Mouse (Mus musculus): ENCODE data around the gene Adra1b. TPM values are rescaled to one million over a fixed set of nuclear protein-coding genes. Genes with fewer than 3 reads are reported as not detected.

Gene Adra1b
- polyA plus RNA-seq, 2 experiments = 0.99 to 2.3 TPM

DNA sequence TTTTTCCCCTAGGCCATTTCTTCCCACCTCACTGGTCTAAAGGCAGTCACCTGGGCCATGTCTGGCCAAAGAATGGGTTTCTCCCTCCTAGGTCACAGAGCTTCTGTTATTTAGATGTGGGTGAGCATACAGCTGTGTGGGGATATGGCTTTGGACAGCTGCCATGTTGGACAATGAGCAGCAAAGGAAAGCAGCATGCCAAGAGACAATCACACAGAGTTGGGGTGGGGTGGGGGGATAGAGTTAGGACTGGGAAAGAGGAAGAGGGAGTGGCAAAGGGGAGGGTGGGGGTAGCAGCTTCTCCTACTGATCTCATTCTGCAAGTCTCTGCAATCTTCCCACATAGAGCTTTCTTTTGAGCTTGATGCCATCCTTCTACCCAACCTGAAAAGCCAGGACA is 13.4 kb downstream of the Adra1b start:
- H3K9ac ChIP-seq (ENCODE audit: low read depth, low read length, severe bottlenecking) = no peak overlapping the region
- H3K4me3 ChIP-seq (replicated peaks; ENCODE audit: low read length) = no peak overlapping the region
- no peak overlapping the region for H3K4me2 ChIP-seq (replicated peaks; ENCODE audit: low read depth, low read length, severe bottlenecking)
- no peak for TF ChIP-seq POLR2A (IDR thresholded peaks at IDR 0.05; ENCODE audit: borderline replicate concordance, extremely low read depth, insufficient read depth, insufficient read length)
- H3K9me3 ChIP-seq (ENCODE audit: control insufficient read depth, low read length) = no peaks in the 10 kb centered on the region
- no peaks in the 10 kb centered on the region for H3K4me1 ChIP-seq (ENCODE audit: control insufficient read depth, insufficient read depth, low read length)
- DNase-seq (ENCODE audit: low spot score) (no peak), ATAC-seq (ENCODE audit: low FRiP score, low read depth) (no peak)
- no peak overlapping the region for H3K27ac ChIP-seq (replicated peaks; ENCODE audit: low read depth, low read length)
- H3K27me3 ChIP-seq (ENCODE audit: control insufficient read depth, insufficient read depth, low read length) = no peaks in the 10 kb centered on the region
- H3K36me3 ChIP-seq (ENCODE audit: control insufficient read depth, insufficient read depth, low read length) = no peaks in the 10 kb centered on the region

- Histone ChIP-seq H3K27ac (replicated peaks; ENCODE audit: low read depth, low read length) (no peak overlapping the region), H3K9ac (ENCODE audit: low read depth, low read length, severe bottlenecking) (no peak overlapping the region), H3K27me3 (ENCODE audit: control insufficient read depth, insufficient read depth, low read length) (no peaks in the 10 kb centered on the region), H3K4me3 (replicated peaks; ENCODE audit: low read length) (no peak overlapping the region), H3K9me3 (ENCODE audit: control insufficient read depth, low read length) (no peaks in the 10 kb centered on the region), H3K4me2 (replicated peaks; ENCODE audit: low read depth, low read length, severe bottlenecking) (no peak overlapping the region), H3K4me1 (ENCODE audit: control insufficient read depth, insufficient read depth, low read length) (no peaks in the 10 kb centered on the region), H3K36me3 (ENCODE audit: control insufficient read depth, insufficient read depth, low read length) (no peaks in the 10 kb centered on the region)
- no peak for TF ChIP-seq POLR2A (IDR thresholded peaks at IDR 0.05; ENCODE audit: borderline replicate concordance, extremely low read depth, insufficient read depth, insufficient read length)
- no peak for DNase-seq (ENCODE audit: low spot score)
- ATAC-seq (ENCODE audit: low FRiP score, low read depth) = no peak
Measured at GRCm38 (mm10) chr11:43884521-43884920, 16.5 kb downstream of the Adra1b start.

- no peak overlapping the region for H3K4me3 ChIP-seq (replicated peaks; ENCODE audit: low read length)
- no peaks in the 10 kb centered on the region for H3K4me1 ChIP-seq (ENCODE audit: control insufficient read depth, insufficient read depth, low read length)
- H3K9ac ChIP-seq (ENCODE audit: low read depth, low read length, severe bottlenecking) = no peak overlapping the region
- 86% methylated on average over 5 of the region's 5 CpGs for WGBS
- no peaks in the 10 kb centered on the region for H3K27me3 ChIP-seq (ENCODE audit: control insufficient read depth, insufficient read depth, low read length)
- no peak overlapping the region for H3K27ac ChIP-seq (replicated peaks; ENCODE audit: low read depth, low read length)
- no peak for TF ChIP-seq POLR2A (IDR thresholded peaks at IDR 0.05; ENCODE audit: borderline replicate concordance, extremely low read depth, insufficient read depth, insufficient read length)
- DNase-seq (ENCODE audit: low spot score) (no peak), ATAC-seq (ENCODE audit: low FRiP score, low read depth) (no peak)
- H3K9me3 ChIP-seq (ENCODE audit: control insufficient read depth, low read length) = no peaks in the 10 kb centered on the region
- H3K36me3 ChIP-seq (ENCODE audit: control insufficient read depth, insufficient read depth, low read length) = no peaks in the 10 kb centered on the region
- no peak overlapping the region for H3K4me2 ChIP-seq (replicated peaks; ENCODE audit: low read depth, low read length, severe bottlenecking)
Measured at GRCm38 (mm10) chr11:43883641-43884181, 17.3 kb downstream of the Adra1b start.

- H3K27me3 ChIP-seq (ENCODE audit: control insufficient read depth, insufficient read depth, low read length) = no peaks in the 10 kb centered on the region
- ATAC-seq (ENCODE audit: low FRiP score, low read depth) (no peak), DNase-seq (ENCODE audit: low spot score) (no peak)
- no peak overlapping the region for H3K27ac ChIP-seq (replicated peaks; ENCODE audit: low read depth, low read length)
- TF ChIP-seq POLR2A (IDR thresholded peaks at IDR 0.05; ENCODE audit: borderline replicate concordance, extremely low read depth, insufficient read depth, insufficient read length) = no peak
- H3K4me2 ChIP-seq (replicated peaks; ENCODE audit: low read depth, low read length, severe bottlenecking) = no peak overlapping the region
- H3K4me3 ChIP-seq (replicated peaks; ENCODE audit: low read length) = no peak overlapping the region
- 81% methylated on average over 5 of the region's 5 CpGs for WGBS
- no peaks in the 10 kb centered on the region for H3K9me3 ChIP-seq (ENCODE audit: control insufficient read depth, low read length)
- H3K36me3 ChIP-seq (ENCODE audit: control insufficient read depth, insufficient read depth, low read length) = no peaks in the 10 kb centered on the region
- H3K9ac ChIP-seq (ENCODE audit: low read depth, low read length, severe bottlenecking) = no peak overlapping the region
- H3K4me1 ChIP-seq (ENCODE audit: control insufficient read depth, insufficient read depth, low read length) = no peaks in the 10 kb centered on the region
Measured at GRCm38 (mm10) chr11:43877211-43877610, 23.8 kb downstream of the Adra1b start.

- TF ChIP-seq POLR2A (IDR thresholded peaks at IDR 0.05; ENCODE audit: borderline replicate concordance, extremely low read depth, insufficient read depth, insufficient read length) = no peak
- no peak overlapping the region for H3K9ac ChIP-seq (ENCODE audit: low read depth, low read length, severe bottlenecking)
- H3K4me2 ChIP-seq (replicated peaks; ENCODE audit: low read depth, low read length, severe bottlenecking) = no peak overlapping the region
- 54% methylated on average over 4 of the region's 4 CpGs for WGBS
- H3K4me3 ChIP-seq (replicated peaks; ENCODE audit: low read length) = no peak overlapping the region
- no peaks in the 10 kb centered on the region for H3K27me3 ChIP-seq (ENCODE audit: control insufficient read depth, insufficient read depth, low read length)
- H3K36me3 ChIP-seq (ENCODE audit: control insufficient read depth, insufficient read depth, low read length) = no peaks in the 10 kb centered on the region
- H3K4me1 ChIP-seq (ENCODE audit: control insufficient read depth, insufficient read depth, low read length) = no peaks in the 10 kb centered on the region
- no peak for DNase-seq (ENCODE audit: low spot score)
- H3K9me3 ChIP-seq (ENCODE audit: control insufficient read depth, low read length) = no peaks in the 10 kb centered on the region
- H3K27ac ChIP-seq (replicated peaks; ENCODE audit: low read depth, low read length) = no peak overlapping the region
- no peak for ATAC-seq (ENCODE audit: low FRiP score, low read depth)
Measured at GRCm38 (mm10) chr11:43867721-43868281, 33.2 kb downstream of the Adra1b start.

Measured in limb, embryonic 14.5 days (tissue).